Mouse (Mus musculus) kidney, adult 2 months (tissue): ENCODE measurements around the gene Tiam1.

ENCODE experiments used
- CTCF ChIP-seq: fragments of 200-500 bp; conservative IDR thresholded peaks from 2 replicates; pipeline ENCODE4 v1.5.1; 2011; ENCODE audit warnings: low read depth, mild to moderate bottlenecking, control low read depth, low read length, moderate library complexity, mixed read lengths; ENCODE audit not compliant: insufficient read depth, insufficient read length
- POLR2A ChIP-seq: fragments of 200-500 bp; IDR thresholded peaks from one replicate; pipeline ENCODE4 v1.6.1; 2011; ENCODE audit warnings: low read depth, low read length, control low read depth

- TF ChIP-seq CTCF, result no peak
- TF ChIP-seq POLR2A, result no peak
Observed at GRCm38 (mm10) chr16:89975441-89975840, 168.1 kb downstream of the Tiam1 start.
